Mouse (Mus musculus) forebrain, embryonic 15.5 days (tissue): ENCODE data around the gene Tmem205. TPM values are rescaled to one million over a fixed set of nuclear protein-coding genes. Genes with fewer than 3 reads are reported as not detected.

Source experiments
- ATAC-seq: fragments of 200-750 bp; cut with Nextera tagmentation; replicated peaks from 2 replicates; pipeline ENCODE4 v1.8.0; 2017; ENCODE audit warnings: mild to moderate bottlenecking, moderate TSS enrichment, moderate library complexity
- H3K27ac ChIP-seq: fragments of 300-500 bp; sonication (generic); replicated peaks from 2 replicates; pipeline ENCODE4 v1.5.1; 2015; ENCODE audit warnings: mild to moderate bottlenecking, inconsistent platforms
- H3K27me3 ChIP-seq: fragments of 300-500 bp; sonication (generic); 2 replicates; pipeline ENCODE4 v1.6.1; 2015; ENCODE audit warnings: inconsistent platforms
- H3K36me3 ChIP-seq: fragments of 300-500 bp; sonication (generic); 2 replicates; pipeline ENCODE4 v1.6.1; 2015; ENCODE audit warnings: mild to moderate bottlenecking, inconsistent platforms
- H3K4me1 ChIP-seq: fragments of 300-500 bp; sonication (generic); 2 replicates; pipeline ENCODE4 v1.6.1; 2015; ENCODE audit warnings: inconsistent platforms
- H3K4me2 ChIP-seq: fragments of 300-500 bp; sonication (generic); replicated peaks from 2 replicates; pipeline ENCODE4 v1.6.1; 2015; ENCODE audit warnings: mild to moderate bottlenecking, inconsistent platforms
- H3K4me3 ChIP-seq: fragments of 300-500 bp; sonication (generic); 2 replicates; pipeline ENCODE4 v1.5.1; 2015; ENCODE audit warnings: mild to moderate bottlenecking, inconsistent platforms
- H3K9ac ChIP-seq: fragments of 300-500 bp; sonication (generic); replicated peaks from 2 replicates; pipeline ENCODE4 v1.6.1; 2015; ENCODE audit warnings: mild to moderate bottlenecking, inconsistent platforms
- H3K9me3 ChIP-seq: fragments of 300-500 bp; sonication (generic); 2 replicates; pipeline ENCODE4 v1.6.1; 2016; ENCODE audit warnings: inconsistent platforms
- WGBS: fragments of 180-500 bp; shearing (Covaris S2); methylation state at CpG from one replicate; pipeline ENCODE4 v1.1.7; 2015; ENCODE audit warnings: mixed read lengths; 5-methylcytosine and 5-hydroxymethylcytosine counted together
- polyA plus RNA-seq: library from polyadenylated mRNA; unstranded; fragments of >200 nt; fragmentation: Nextera tagmentation; extraction: Ambion mirVana; gene quantifications from 2 replicates; pipeline ENCODE4 v1.2.1, GENCODE M21; 2015

The Tmem205 gene
- polyA plus RNA-seq, 1 experiment from 2014 or later: 53.7 TPM

DNA sequence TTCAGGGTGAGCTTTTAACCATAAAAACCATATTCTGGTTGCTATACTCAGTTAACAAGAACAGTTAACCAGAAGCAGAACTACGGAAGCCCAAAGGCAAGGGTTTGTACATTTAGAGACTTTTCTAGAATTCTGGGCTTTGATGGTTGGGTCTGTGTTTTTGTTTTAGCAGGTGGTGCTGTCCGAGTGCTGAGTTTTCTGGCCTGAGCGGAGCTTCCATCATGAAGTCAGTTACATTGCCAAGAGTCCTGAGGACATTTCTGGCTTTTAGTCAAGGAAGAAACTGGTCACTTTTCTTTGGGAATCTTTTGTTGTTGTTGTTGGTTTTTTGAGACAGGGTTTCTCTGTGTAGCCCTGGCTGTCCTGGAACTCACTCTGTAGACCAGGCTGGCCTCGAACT is 23.3 kb downstream of the Tmem205 start:
- Histone ChIP-seq H3K4me3 (no peak overlapping the region), H3K4me1 (peaks cover 5% of the 10 kb centered on the region), H3K4me2 (no peak overlapping the region), H3K27me3 (peaks cover 7% of the 10 kb centered on the region; the same call in 1 of the 2 replicates), H3K27ac (no peak overlapping the region), H3K9ac (no peak overlapping the region), H3K36me3 (no peaks in the 10 kb centered on the region), H3K9me3 (no peaks in the 10 kb centered on the region)
- no peak for ATAC-seq
- 87% methylated on average over 4 of the region's 4 CpGs for WGBS

DNA sequence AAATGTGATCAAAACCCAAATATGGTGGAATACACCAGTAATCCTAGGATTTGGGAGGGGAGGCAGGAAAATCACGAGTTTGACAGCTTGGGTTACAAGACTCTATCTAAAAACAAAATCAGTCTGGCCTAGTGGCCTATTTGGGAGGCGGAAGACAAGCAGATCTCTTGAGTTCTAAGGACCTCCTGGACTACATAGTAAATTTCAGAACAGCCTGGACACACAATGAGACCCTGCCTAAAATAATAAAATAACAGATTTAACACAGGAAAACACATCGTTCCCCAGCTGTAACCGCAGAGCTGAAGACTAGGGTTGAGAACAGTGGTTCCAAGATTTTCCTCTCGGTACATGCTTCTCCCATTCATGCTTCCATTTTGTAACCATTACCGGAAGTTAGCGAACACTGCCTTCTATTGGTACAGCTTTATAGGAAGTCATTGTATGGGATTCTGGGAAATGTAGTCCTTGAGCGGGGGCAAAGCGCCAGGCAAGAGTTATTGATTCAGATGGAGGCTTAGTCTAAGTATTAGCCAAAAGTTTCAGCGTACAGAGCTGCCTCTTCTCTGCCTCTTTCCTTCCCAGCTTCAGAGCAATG is 26.0 kb downstream of the Tmem205 start:
- ATAC-seq: peak; percentile 94
- 16% methylated on average over 10 of the region's 10 CpGs for WGBS
- peak overlapping the region; percentile 49 for H3K4me2 ChIP-seq
- H3K9ac ChIP-seq: peak overlapping the region; percentile 37; the same call in 1 of the 2 replicates
- H3K9me3 ChIP-seq: no peaks in the 10 kb centered on the region
- peaks cover 5% of the 10 kb centered on the region for H3K4me1 ChIP-seq
- H3K4me3 ChIP-seq: peak overlapping the region; percentile 45
- peak overlapping the region; percentile 60; the same call in 1 of the 2 replicates for H3K27ac ChIP-seq
- no peaks in the 10 kb centered on the region for H3K36me3 ChIP-seq
- H3K27me3 ChIP-seq: peaks cover 7% of the 10 kb centered on the region; the same call in 1 of the 2 replicates

DNA sequence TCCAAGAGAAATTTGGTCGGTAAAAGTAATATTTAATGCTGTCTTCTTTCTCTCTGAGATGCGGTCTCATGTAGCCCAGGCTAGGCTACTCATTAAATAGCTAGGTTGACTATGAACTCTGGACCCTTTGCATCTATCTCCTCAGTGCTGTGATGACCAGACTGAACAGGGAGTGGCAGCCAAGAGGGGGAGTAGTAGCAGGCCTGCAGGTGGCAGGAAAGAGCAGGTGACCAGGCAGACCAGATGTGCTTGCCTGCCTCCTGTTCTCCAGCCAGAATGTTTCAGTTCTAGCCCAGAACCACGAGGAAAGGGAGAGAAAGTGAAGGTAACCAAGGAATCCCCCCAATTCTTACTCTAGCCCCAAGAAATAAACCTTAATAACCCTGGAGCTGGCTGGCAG is 38.1 kb downstream of the Tmem205 start:
- Histone ChIP-seq H3K9ac (no peak overlapping the region), H3K4me2 (no peak overlapping the region), H3K27me3 (peaks cover 4% of the 10 kb centered on the region; the same call in 1 of the 2 replicates), H3K36me3 (no peaks in the 10 kb centered on the region), H3K27ac (no peak overlapping the region), H3K4me3 (no peak overlapping the region), H3K9me3 (no peaks in the 10 kb centered on the region), H3K4me1 (no peaks in the 10 kb centered on the region)
- ATAC-seq: no peak
- WGBS: 65% methylated on average over 3 of the region's 3 CpGs

DNA sequence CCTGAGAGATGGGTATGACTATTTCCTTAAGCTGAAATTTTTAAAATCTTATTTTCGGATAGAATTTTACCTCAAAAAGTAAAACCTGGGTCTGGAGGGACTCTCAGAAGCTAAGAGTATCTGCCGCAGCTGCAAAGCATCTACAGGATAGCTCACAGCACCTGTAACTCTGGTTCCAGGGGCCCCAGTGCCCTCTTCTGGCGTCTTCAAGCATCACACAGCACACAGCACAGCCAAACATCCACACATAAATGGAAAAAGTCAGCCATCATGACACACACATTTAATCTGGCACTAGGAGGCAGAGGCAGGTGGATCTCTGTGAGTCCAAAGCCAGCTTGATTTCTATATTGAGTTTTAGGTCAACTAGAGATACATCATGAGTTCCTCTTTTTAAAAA is 50.8 kb downstream of the Tmem205 start:
- 65% methylated on average over 3 of the region's 3 CpGs for WGBS
- Histone ChIP-seq H3K4me2 (no peak overlapping the region), H3K27me3 (no peaks in the 10 kb centered on the region), H3K4me3 (no peak overlapping the region), H3K9ac (no peak overlapping the region), H3K27ac (no peak overlapping the region), H3K9me3 (no peaks in the 10 kb centered on the region), H3K4me1 (no peaks in the 10 kb centered on the region), H3K36me3 (no peaks in the 10 kb centered on the region)
- no peak for ATAC-seq

DNA sequence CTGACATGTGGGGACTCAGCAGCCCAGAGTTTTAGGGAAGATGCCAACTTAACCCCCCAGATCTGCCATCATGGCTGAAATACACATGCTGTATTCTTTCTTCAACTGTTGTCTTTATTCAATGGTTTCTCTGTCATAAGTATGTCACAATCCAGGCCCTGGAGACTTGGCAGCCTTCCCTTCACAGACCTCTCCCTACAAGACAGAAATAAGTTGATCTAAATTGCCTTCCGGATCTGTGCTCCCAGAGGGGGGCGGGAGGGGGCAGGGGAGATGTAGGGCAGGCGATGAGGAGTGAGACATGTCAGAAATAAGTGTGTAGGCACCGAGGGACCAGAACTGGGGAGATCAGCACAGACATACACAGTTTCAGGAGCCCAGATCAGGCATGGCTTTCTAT is 55.2 kb downstream of the Tmem205 start:
- Histone ChIP-seq H3K9ac (no peak overlapping the region), H3K27me3 (no peaks in the 10 kb centered on the region; the same call in 1 of the 2 replicates), H3K4me3 (no peak overlapping the region), H3K9me3 (no peaks in the 10 kb centered on the region), H3K4me2 (no peak overlapping the region), H3K27ac (no peak overlapping the region), H3K36me3 (no peaks in the 10 kb centered on the region), H3K4me1 (peaks cover 3% of the 10 kb centered on the region; the same call in 1 of the 2 replicates)
- WGBS: 55% methylated on average over 4 of the region's 4 CpGs
- no peak for ATAC-seq

Other genes with a start within 250 kb of the Tmem205 start
- gene Ldlr, start 204.1 kb downstream of the Tmem205 start, polyA plus RNA-seq: 15.9 and 17.3 TPM in 2 replicates
- gene Spc24, start 167.3 kb downstream of the Tmem205 start, polyA plus RNA-seq: 41.7 and 55.9 TPM in 2 replicates
- 2.9 and 3.7 TPM in 2 replicates for gene Kank2, start 128.8 kb downstream of the Tmem205 start, polyA plus RNA-seq
- 0.27 and 0.51 TPM in 2 replicates for gene Angptl8, start 92.0 kb downstream of the Tmem205 start, polyA plus RNA-seq
- 10.4 and 12.3 TPM in 2 replicates for gene Dock6, start 74.9 kb downstream of the Tmem205 start, polyA plus RNA-seq
- 33.3 and 33.8 TPM in 2 replicates for gene Rab3d, start 9.4 kb downstream of the Tmem205 start, polyA plus RNA-seq
- 7.5 and 8.8 TPM in 2 replicates for gene Ccdc159, start 85 bp downstream of the Tmem205 start, polyA plus RNA-seq
- gene Plppr2, start 9.5 kb upstream of the Tmem205 start, polyA plus RNA-seq: 71.9 and 73.0 TPM in 2 replicates
- gene Swsap1, start 28.2 kb upstream of the Tmem205 start, polyA plus RNA-seq: 9.3 and 12.1 TPM in 2 replicates
- 1.7 and 1.8 TPM in 2 replicates for gene Epor, start 36.0 kb upstream of the Tmem205 start, polyA plus RNA-seq
- gene Rgl3, start 61.9 kb upstream of the Tmem205 start, polyA plus RNA-seq: 0.87 and 1.1 TPM in 2 replicates
- gene Ccdc151, start 75.1 kb upstream of the Tmem205 start, polyA plus RNA-seq: 4.4 and 5.5 TPM in 2 replicates
- 87.2 and 91.1 TPM in 2 replicates for gene Prkcsh, start 75.2 kb upstream of the Tmem205 start, polyA plus RNA-seq
- 88.9 and 93.3 TPM in 2 replicates for gene Elavl3, start 124.5 kb upstream of the Tmem205 start, polyA plus RNA-seq
- not detected in 2 replicates for gene Gm49318, start 143.7 kb upstream of the Tmem205 start, polyA plus RNA-seq
- gene Zfp653, start 143.8 kb upstream of the Tmem205 start, polyA plus RNA-seq: 23.2 and 23.5 TPM in 2 replicates
- 59.2 and 59.7 TPM in 2 replicates for gene Ecsit, start 157.9 kb upstream of the Tmem205 start, polyA plus RNA-seq
- gene Cnn1, start 171.7 kb upstream of the Tmem205 start, polyA plus RNA-seq: 0.53 and 1.1 TPM in 2 replicates
- 179 and 181 TPM in 2 replicates for gene Elof1, start 189.6 kb upstream of the Tmem205 start, polyA plus RNA-seq
- gene Acp5, start 208.2 kb upstream of the Tmem205 start, polyA plus RNA-seq: 0.17 and 0.84 TPM in 2 replicates
- gene Pigyl, start 229.3 kb upstream of the Tmem205 start, polyA plus RNA-seq: 85.9 and 89.6 TPM in 2 replicates